Mouse (Mus musculus): ENCODE results near the gene Ctns. TPM values are rescaled to one million over a fixed set of nuclear protein-coding genes. Genes with fewer than 3 reads are reported as not detected.

The Ctns gene
- polyA plus RNA-seq, 1 experiment from 2014 or later: 19.8 TPM

- no peaks in the 10 kb centered on the region for H3K4me1 ChIP-seq (replicated peaks; ENCODE audit: control insufficient read depth, insufficient read depth, low read length)
- H3K4me2 ChIP-seq (ENCODE audit: low read depth, low read length, severe bottlenecking): no peak overlapping the region
- no peak for DNase-seq (ENCODE audit: low spot score)
- no peak overlapping the region for H3K27ac ChIP-seq (ENCODE audit: low read depth, low read length)
- H3K9ac ChIP-seq (ENCODE audit: low read length): no peak overlapping the region
- no peaks in the 10 kb centered on the region for H3K36me3 ChIP-seq (ENCODE audit: control insufficient read depth, insufficient read depth, low read length)
- peaks cover 2% of the 10 kb centered on the region; the same call in 1 of the 2 replicates for H3K9me3 ChIP-seq (ENCODE audit: control insufficient read depth, low read length)
- H3K27me3 ChIP-seq (ENCODE audit: control insufficient read depth, insufficient read depth, low read length): no peaks in the 10 kb centered on the region
- WGBS: 83% methylated on average over 5 of the region's 5 CpGs
- no peak for ATAC-seq (replicated peaks; ENCODE audit: low FRiP score)
- H3K4me3 ChIP-seq (ENCODE audit: low read depth, low read length): no peak overlapping the region
Measured at GRCm38 (mm10) chr11:73228881-73229280, 30.0 kb upstream of the Ctns start.

- DNase-seq (ENCODE audit: low spot score) (no peak), ATAC-seq (replicated peaks; ENCODE audit: low FRiP score) (no peak)
- no peak overlapping the region for H3K9ac ChIP-seq (ENCODE audit: low read length)
- H3K4me3 ChIP-seq (ENCODE audit: low read depth, low read length): no peak overlapping the region
- H3K4me1 ChIP-seq (replicated peaks; ENCODE audit: control insufficient read depth, insufficient read depth, low read length): no peaks in the 10 kb centered on the region
- H3K9me3 ChIP-seq (ENCODE audit: control insufficient read depth, low read length): peaks cover 2% of the 10 kb centered on the region; the same call in 1 of the 2 replicates
- H3K27ac ChIP-seq (ENCODE audit: low read depth, low read length): no peak overlapping the region
- H3K27me3 ChIP-seq (ENCODE audit: control insufficient read depth, insufficient read depth, low read length): no peaks in the 10 kb centered on the region
- H3K4me2 ChIP-seq (ENCODE audit: low read depth, low read length, severe bottlenecking): no peak overlapping the region
- H3K36me3 ChIP-seq (ENCODE audit: control insufficient read depth, insufficient read depth, low read length): no peaks in the 10 kb centered on the region
- 87% methylated on average over 6 of the region's 6 CpGs for WGBS
Measured at GRCm38 (mm10) chr11:73225856-73226255, 27.0 kb upstream of the Ctns start.

GRCm38 (mm10) chr11:73223966-73224365, 25.1 kb upstream of the Ctns start:
- WGBS: 88% methylated on average over 2 of the region's 2 CpGs
- Histone ChIP-seq H3K36me3 (ENCODE audit: control insufficient read depth, insufficient read depth, low read length) (no peaks in the 10 kb centered on the region), H3K4me3 (ENCODE audit: low read depth, low read length) (no peak overlapping the region), H3K9me3 (ENCODE audit: control insufficient read depth, low read length) (peaks cover 1% of the 10 kb centered on the region; the same call in 1 of the 2 replicates), H3K9ac (ENCODE audit: low read length) (no peak overlapping the region), H3K4me1 (replicated peaks; ENCODE audit: control insufficient read depth, insufficient read depth, low read length) (no peaks in the 10 kb centered on the region), H3K27me3 (ENCODE audit: control insufficient read depth, insufficient read depth, low read length) (no peaks in the 10 kb centered on the region), H3K4me2 (ENCODE audit: low read depth, low read length, severe bottlenecking) (no peak overlapping the region), H3K27ac (ENCODE audit: low read depth, low read length) (no peak overlapping the region)
- ATAC-seq (replicated peaks; ENCODE audit: low FRiP score) (no peak), DNase-seq (ENCODE audit: low spot score) (no peak)

GRCm38 (mm10) chr11:73222846-73223245, 24.0 kb upstream of the Ctns start:
- Histone ChIP-seq H3K4me1 (replicated peaks; ENCODE audit: control insufficient read depth, insufficient read depth, low read length) (no peaks in the 10 kb centered on the region), H3K27me3 (ENCODE audit: control insufficient read depth, insufficient read depth, low read length) (no peaks in the 10 kb centered on the region), H3K9ac (ENCODE audit: low read length) (no peak overlapping the region), H3K4me2 (ENCODE audit: low read depth, low read length, severe bottlenecking) (no peak overlapping the region), H3K9me3 (ENCODE audit: control insufficient read depth, low read length) (no peaks in the 10 kb centered on the region), H3K4me3 (ENCODE audit: low read depth, low read length) (no peak overlapping the region), H3K36me3 (ENCODE audit: control insufficient read depth, insufficient read depth, low read length) (no peaks in the 10 kb centered on the region), H3K27ac (ENCODE audit: low read depth, low read length) (no peak overlapping the region)
- DNase-seq (ENCODE audit: low spot score): no peak
- ATAC-seq (replicated peaks; ENCODE audit: low FRiP score): no peak
- 58% methylated on average over 5 of the region's 5 CpGs for WGBS

- ATAC-seq (replicated peaks; ENCODE audit: low FRiP score) (no peak), DNase-seq (ENCODE audit: low spot score) (no peak)
- no peaks in the 10 kb centered on the region for H3K9me3 ChIP-seq (ENCODE audit: control insufficient read depth, low read length)
- 91% methylated on average over 1 of the region's 1 CpGs for WGBS
- H3K27ac ChIP-seq (ENCODE audit: low read depth, low read length): no peak overlapping the region
- H3K27me3 ChIP-seq (ENCODE audit: control insufficient read depth, insufficient read depth, low read length): no peaks in the 10 kb centered on the region
- H3K9ac ChIP-seq (ENCODE audit: low read length): no peak overlapping the region
- H3K4me3 ChIP-seq (ENCODE audit: low read depth, low read length): no peak overlapping the region
- H3K4me2 ChIP-seq (ENCODE audit: low read depth, low read length, severe bottlenecking): no peak overlapping the region
- H3K36me3 ChIP-seq (ENCODE audit: control insufficient read depth, insufficient read depth, low read length): no peaks in the 10 kb centered on the region
- no peaks in the 10 kb centered on the region for H3K4me1 ChIP-seq (replicated peaks; ENCODE audit: control insufficient read depth, insufficient read depth, low read length)
Measured at GRCm38 (mm10) chr11:73220651-73221050, 21.8 kb upstream of the Ctns start.

GRCm38 (mm10) chr11:73219671-73220070, 20.8 kb upstream of the Ctns start:
- Histone ChIP-seq H3K4me3 (ENCODE audit: low read depth, low read length) (no peak overlapping the region), H3K4me1 (replicated peaks; ENCODE audit: control insufficient read depth, insufficient read depth, low read length) (no peaks in the 10 kb centered on the region), H3K9me3 (ENCODE audit: control insufficient read depth, low read length) (no peaks in the 10 kb centered on the region), H3K27ac (ENCODE audit: low read depth, low read length) (no peak overlapping the region), H3K4me2 (ENCODE audit: low read depth, low read length, severe bottlenecking) (no peak overlapping the region), H3K27me3 (ENCODE audit: control insufficient read depth, insufficient read depth, low read length) (no peaks in the 10 kb centered on the region), H3K36me3 (ENCODE audit: control insufficient read depth, insufficient read depth, low read length) (no peaks in the 10 kb centered on the region), H3K9ac (ENCODE audit: low read length) (no peak overlapping the region)
- no peak for DNase-seq (ENCODE audit: low spot score)
- WGBS: 66% methylated on average over 2 of the region's 2 CpGs
- ATAC-seq (replicated peaks; ENCODE audit: low FRiP score): no peak

GRCm38 (mm10) chr11:73213956-73214355, 15.1 kb upstream of the Ctns start:
- no peaks in the 10 kb centered on the region for H3K4me1 ChIP-seq (replicated peaks; ENCODE audit: control insufficient read depth, insufficient read depth, low read length)
- ATAC-seq (replicated peaks; ENCODE audit: low FRiP score): no peak
- H3K27me3 ChIP-seq (ENCODE audit: control insufficient read depth, insufficient read depth, low read length): no peaks in the 10 kb centered on the region
- no peaks in the 10 kb centered on the region for H3K36me3 ChIP-seq (ENCODE audit: control insufficient read depth, insufficient read depth, low read length)
- no peak for DNase-seq (ENCODE audit: low spot score)
- no peak overlapping the region for H3K4me2 ChIP-seq (ENCODE audit: low read depth, low read length, severe bottlenecking)
- H3K9ac ChIP-seq (ENCODE audit: low read length): no peak overlapping the region
- no peaks in the 10 kb centered on the region for H3K9me3 ChIP-seq (ENCODE audit: control insufficient read depth, low read length)
- H3K4me3 ChIP-seq (ENCODE audit: low read depth, low read length): no peak overlapping the region
- H3K27ac ChIP-seq (ENCODE audit: low read depth, low read length): no peak overlapping the region
- 80% methylated on average over 3 of the region's 3 CpGs for WGBS

- Histone ChIP-seq H3K4me1 (replicated peaks; ENCODE audit: control insufficient read depth, insufficient read depth, low read length) (no peaks in the 10 kb centered on the region), H3K4me2 (ENCODE audit: low read depth, low read length, severe bottlenecking) (no peak overlapping the region), H3K36me3 (ENCODE audit: control insufficient read depth, insufficient read depth, low read length) (no peaks in the 10 kb centered on the region), H3K27me3 (ENCODE audit: control insufficient read depth, insufficient read depth, low read length) (no peaks in the 10 kb centered on the region), H3K9me3 (ENCODE audit: control insufficient read depth, low read length) (no peaks in the 10 kb centered on the region), H3K4me3 (ENCODE audit: low read depth, low read length) (no peak overlapping the region), H3K27ac (ENCODE audit: low read depth, low read length) (no peak overlapping the region), H3K9ac (ENCODE audit: low read length) (no peak overlapping the region)
- 82% methylated on average over 2 of the region's 2 CpGs for WGBS
- no peak for DNase-seq (ENCODE audit: low spot score)
- ATAC-seq (replicated peaks; ENCODE audit: low FRiP score): no peak
Measured at GRCm38 (mm10) chr11:73207621-73208020, 8.8 kb upstream of the Ctns start.

- Histone ChIP-seq H3K27ac (ENCODE audit: low read depth, low read length) (no peak overlapping the region), H3K4me2 (ENCODE audit: low read depth, low read length, severe bottlenecking) (no peak overlapping the region), H3K9ac (ENCODE audit: low read length) (no peak overlapping the region), H3K9me3 (ENCODE audit: control insufficient read depth, low read length) (no peaks in the 10 kb centered on the region), H3K4me1 (replicated peaks; ENCODE audit: control insufficient read depth, insufficient read depth, low read length) (no peaks in the 10 kb centered on the region), H3K4me3 (ENCODE audit: low read depth, low read length) (no peak overlapping the region), H3K27me3 (ENCODE audit: control insufficient read depth, insufficient read depth, low read length) (no peaks in the 10 kb centered on the region), H3K36me3 (ENCODE audit: control insufficient read depth, insufficient read depth, low read length) (no peaks in the 10 kb centered on the region)
- DNase-seq (ENCODE audit: low spot score) (no peak), ATAC-seq (replicated peaks; ENCODE audit: low FRiP score) (no peak)
- WGBS: 81% methylated on average over 7 of the region's 7 CpGs
Measured at GRCm38 (mm10) chr11:73205194-73205593, 6.4 kb upstream of the Ctns start.

Data from forebrain, embryonic 11.5 days (tissue).